Mouse (Mus musculus) myocyte (in vitro differentiated cells): Measurements from ENCODE around the gene Kif1a. TPM values are rescaled to one million over a fixed set of nuclear protein-coding genes. Genes with fewer than 3 reads are reported as not detected.

Source experiments
- H3K27me3 ChIP-seq: one replicate; pipeline ENCODE4 v1.6.1; 2011; ENCODE audit not compliant: control insufficient read depth, insufficient read depth, insufficient read length
- H3K36me3 ChIP-seq: one replicate; pipeline ENCODE4 v1.6.1; 2011; ENCODE audit not compliant: control insufficient read depth, insufficient read depth
- H3K4me2 ChIP-seq: one replicate; pipeline ENCODE4 v1.6.1; 2011; ENCODE audit warnings: low read depth, control low read depth
- H3K4me3 ChIP-seq: one replicate; pipeline ENCODE4 v1.5.1; 2011; ENCODE audit warnings: mild to moderate bottlenecking, control low read depth, moderate library complexity
- H3K79me2 ChIP-seq: one replicate; pipeline ENCODE4 v1.6.1; 2011; ENCODE audit not compliant: control insufficient read depth, insufficient read depth
- H3ac ChIP-seq: one replicate; pipeline ENCODE4 v1.6.1; 2011; ENCODE audit not compliant: control insufficient read depth, insufficient read length
- CEBPB ChIP-seq: IDR thresholded peaks from 2 replicates; pipeline ENCODE4 v1.6.1; 2011; ENCODE audit warnings: mild to moderate bottlenecking, moderate library complexity; ENCODE audit not compliant: poor library complexity, insufficient read depth, severe bottlenecking
- E2F4 ChIP-seq: IDR thresholded peaks from one replicate; pipeline ENCODE4 v1.6.1; 2011; ENCODE audit warnings: mild to moderate bottlenecking, control low read depth, moderate library complexity; ENCODE audit not compliant: insufficient read depth
- MAX ChIP-seq: IDR thresholded peaks from one replicate; pipeline ENCODE4 v1.6.1; 2011; ENCODE audit warnings: low read depth, mild to moderate bottlenecking, control low read depth
- MYOD1 ChIP-seq, 3 experiments: IDR thresholded peaks; one replicate each; pipeline ENCODE4 v1.6.1; 2011; ENCODE audit warnings: control low read depth in 2 of 3, low read depth in 2 of 3, mild to moderate bottlenecking in 2 of 3, moderate library complexity in 1 of 3; ENCODE audit not compliant: insufficient read length in 2 of 3, control insufficient read depth in 1 of 3
- MYOG ChIP-seq, 3 experiments: IDR thresholded peaks; one replicate each; pipeline ENCODE4 v1.6.1; 2011; ENCODE audit warnings: control low read depth in 2 of 3, low read depth in 2 of 3, mild to moderate bottlenecking in 2 of 3; ENCODE audit not compliant: insufficient read length in 2 of 3, control insufficient read depth in 1 of 3, insufficient read depth in 1 of 3
- POLR2A ChIP-seq: IDR thresholded peaks from one replicate; pipeline ENCODE4 v1.6.1; 2011; ENCODE audit warnings: low read depth, mild to moderate bottlenecking, control low read depth, moderate library complexity; ENCODE audit not compliant: insufficient read length
- POLR2AphosphoS2 ChIP-seq: IDR thresholded peaks from one replicate; pipeline ENCODE4 v1.6.1; 2011; ENCODE audit warnings: low read depth, control low read depth; ENCODE audit not compliant: insufficient read length
- REST ChIP-seq: IDR thresholded peaks from one replicate; pipeline ENCODE4 v1.6.1; 2011; ENCODE audit warnings: mild to moderate bottlenecking, control low read depth, moderate library complexity; ENCODE audit not compliant: insufficient read depth, insufficient read length
- SRF ChIP-seq: IDR thresholded peaks from one replicate; pipeline ENCODE4 v1.6.1; 2011; ENCODE audit warnings: low read depth; ENCODE audit not compliant: control insufficient read depth, insufficient read length
- TCF12 ChIP-seq: IDR thresholded peaks from one replicate; pipeline ENCODE4 v1.6.1; 2011; ENCODE audit warnings: mild to moderate bottlenecking, control low read depth; ENCODE audit not compliant: poor library complexity, insufficient read depth, severe bottlenecking
- TCF3 ChIP-seq: IDR thresholded peaks from one replicate; pipeline ENCODE4 v1.6.1; 2011; ENCODE audit warnings: low read depth, control low read depth; ENCODE audit not compliant: insufficient read length
- USF1 ChIP-seq: IDR thresholded peaks from one replicate; pipeline ENCODE4 v1.6.1; 2011; ENCODE audit warnings: low read depth, mild to moderate bottlenecking, control low read depth, moderate library complexity
- polyA plus RNA-seq: library from polyadenylated mRNA; unstranded; fragments of >200 nt; fragmentation: generic; extraction: Trizol; gene quantifications from one replicate; pipeline ENCODE4 v1.2.1, GENCODE M21; 2012; ENCODE audit warnings: missing spikeins

The Kif1a gene
- polyA plus RNA-seq, result 0.95 TPM

GRCm38 (mm10) chr1:93101571-93102061 lies at the start of gene Kif1a:
Gene Kif1a, minus strand, starts transcription at chr1:93101951.
- Histone ChIP-seq H3K27me3 (peaks cover 45% of the 10 kb centered on the region), H3K36me3 (no peaks in the 10 kb centered on the region), H3K4me3 (peak within 1 kb of the TSS; percentile 5), H3K79me2 (no peaks in the 10 kb centered on the region), H3K4me2 (peak within 1 kb of the TSS; percentile 61), H3ac (no peak within 1 kb of the TSS)
- TF ChIP-seq MYOD1 (IDR thresholded peaks at IDR 0.05; ENCODE audit: control insufficient read depth in 1 of 3, insufficient read length in 2 of 3, low read depth in 2 of 3) (peak in 1 of 3 experiments; percentile 17), E2F4 (no peak), MYOG (IDR thresholded peaks at IDR 0.05; ENCODE audit: control insufficient read depth in 1 of 3, insufficient read depth in 1 of 3, insufficient read length in 2 of 3, low read depth in 2 of 3) (peak in 1 of 3 experiments; percentile 13), POLR2A (no peak), REST (no peak)

DNA sequence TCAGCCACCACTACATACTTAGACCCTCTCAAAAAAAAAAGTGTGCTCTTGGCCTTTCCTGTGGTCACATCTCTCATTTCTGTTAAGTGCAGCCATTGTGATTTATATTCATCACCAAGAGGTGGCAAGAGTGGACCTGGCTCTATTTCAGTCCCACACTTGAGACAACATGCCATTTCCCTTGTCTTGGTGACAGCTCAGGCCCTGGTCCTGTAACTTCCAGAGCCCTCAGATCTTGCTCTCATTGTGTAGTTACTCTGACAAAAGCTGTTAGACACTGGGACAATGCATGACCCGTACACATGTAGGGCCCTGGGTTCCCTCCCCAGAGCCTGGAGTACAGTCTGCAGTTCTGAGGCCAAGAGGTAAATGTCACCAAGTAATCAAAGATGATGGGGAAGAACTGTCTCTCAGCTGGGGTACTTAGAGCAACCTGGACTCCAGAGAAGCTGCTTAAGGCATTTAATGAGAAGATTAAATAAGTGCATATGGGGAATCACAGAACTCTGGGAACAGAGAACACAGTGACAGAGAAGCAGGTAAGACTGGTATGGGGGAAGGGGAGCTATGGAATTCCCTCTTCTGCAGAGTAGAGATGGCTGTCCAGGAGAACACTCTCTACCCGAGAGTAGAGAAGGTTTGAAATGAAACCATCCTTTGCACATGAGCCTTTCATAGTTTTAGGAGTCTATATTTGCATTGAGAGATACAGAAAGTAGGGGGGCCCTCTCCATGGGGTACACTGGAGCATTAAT lies 49.3 kb upstream of the Kif1a start:
- Histone ChIP-seq H3K4me3 (no peak overlapping the region), H3K79me2 (no peaks in the 10 kb centered on the region), H3K4me2 (no peak overlapping the region), H3K36me3 (no peaks in the 10 kb centered on the region), H3ac (no peak overlapping the region), H3K27me3 (peaks cover 12% of the 10 kb centered on the region)
- no peak for TF ChIP-seq POLR2A
- no peak for TF ChIP-seq MAX
- no peak for TF ChIP-seq MYOG (IDR thresholded peaks at IDR 0.05; ENCODE audit: control insufficient read depth in 1 of 3, insufficient read depth in 1 of 3, insufficient read length in 2 of 3, low read depth in 2 of 3)
- no peak for TF ChIP-seq REST
- no peak for TF ChIP-seq CEBPB
- TF ChIP-seq TCF12, result no peak

DNA sequence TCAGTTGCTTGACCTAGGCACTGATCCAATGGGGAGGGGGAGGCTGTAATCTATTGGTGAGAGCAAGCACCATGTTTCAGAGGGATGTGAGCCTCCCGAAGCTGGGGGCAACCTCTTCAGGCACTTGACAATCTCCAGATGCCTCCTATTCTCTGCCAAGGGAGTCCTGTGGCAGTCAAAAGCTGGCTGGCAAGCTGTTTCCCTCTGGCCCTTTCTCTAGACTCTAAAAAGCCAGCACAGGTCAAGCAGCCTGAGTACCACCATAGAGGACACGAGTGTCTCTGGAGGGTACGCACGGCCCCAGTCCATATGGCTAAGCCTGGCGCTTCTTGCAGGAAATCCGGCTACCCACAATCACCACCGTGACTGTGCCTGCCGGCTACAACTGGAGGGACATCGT lies 42.4 kb upstream of the Kif1a start:
- H3K4me2 ChIP-seq, result no peak overlapping the region
- TF ChIP-seq POLR2AphosphoS2 (no peak), TCF3 (no peak), MYOG (IDR thresholded peaks at IDR 0.05; ENCODE audit: control insufficient read depth in 1 of 3, insufficient read depth in 1 of 3, insufficient read length in 2 of 3, low read depth in 2 of 3) (no peak), E2F4 (no peak), CEBPB (no peak), SRF (no peak)
- no peak overlapping the region for H3K4me3 ChIP-seq
- H3K27me3 ChIP-seq, result peaks cover 2% of the 10 kb centered on the region
- no peak overlapping the region for H3ac ChIP-seq
- H3K79me2 ChIP-seq, result no peaks in the 10 kb centered on the region
- no peaks in the 10 kb centered on the region for H3K36me3 ChIP-seq

GRCm38 (mm10) chr1:93142871-93143270 lies 41.1 kb upstream of the Kif1a start:
- H3K79me2 ChIP-seq, result no peaks in the 10 kb centered on the region
- TF ChIP-seq MYOD1 (IDR thresholded peaks at IDR 0.05; ENCODE audit: control insufficient read depth in 1 of 3, insufficient read length in 2 of 3, low read depth in 2 of 3), result no peak
- TF ChIP-seq MAX, result no peak
- no peak for TF ChIP-seq POLR2AphosphoS2
- no peak for TF ChIP-seq TCF3
- TF ChIP-seq REST, result no peak
- no peak for TF ChIP-seq TCF12
- TF ChIP-seq POLR2A, result no peak
- TF ChIP-seq USF1, result no peak
- no peak for TF ChIP-seq SRF
- TF ChIP-seq E2F4, result no peak
- TF ChIP-seq CEBPB, result no peak
- no peak for TF ChIP-seq MYOG (IDR thresholded peaks at IDR 0.05; ENCODE audit: control insufficient read depth in 1 of 3, insufficient read depth in 1 of 3, insufficient read length in 2 of 3, low read depth in 2 of 3)
- no peak overlapping the region for H3K4me3 ChIP-seq
- no peak overlapping the region for H3K4me2 ChIP-seq
- H3K27me3 ChIP-seq, result no peaks in the 10 kb centered on the region
- H3K36me3 ChIP-seq, result no peaks in the 10 kb centered on the region
- no peak overlapping the region for H3ac ChIP-seq

DNA sequence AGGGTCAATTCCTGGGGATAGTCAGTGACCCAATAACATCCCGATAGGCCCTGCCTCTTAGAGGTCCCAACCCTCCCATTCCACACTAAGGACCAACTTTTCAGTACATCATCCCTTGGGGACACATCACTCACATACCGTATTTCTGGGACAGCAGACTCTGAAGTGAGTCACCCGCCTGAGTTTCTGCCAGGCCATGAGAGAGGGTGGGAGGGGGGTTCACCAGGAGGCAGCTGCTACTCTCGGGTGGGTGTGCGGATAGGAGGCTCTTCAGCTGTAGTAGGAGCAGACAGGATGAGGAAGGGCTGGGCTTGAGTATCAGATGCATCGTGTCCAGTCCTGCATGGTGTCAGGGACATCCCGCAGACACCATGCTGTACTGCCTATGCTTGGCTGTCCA lies 38.0 kb upstream of the Kif1a start:
- no peak overlapping the region for H3K4me2 ChIP-seq
- H3K4me3 ChIP-seq, result no peak overlapping the region
- H3ac ChIP-seq, result no peak overlapping the region
- TF ChIP-seq SRF (no peak), MYOD1 (IDR thresholded peaks at IDR 0.05; ENCODE audit: control insufficient read depth in 1 of 3, insufficient read length in 2 of 3, low read depth in 2 of 3) (peak in 2 of 3 experiments; percentile 34 to 61), REST (no peak), CEBPB (no peak), MYOG (IDR thresholded peaks at IDR 0.05; ENCODE audit: control insufficient read depth in 1 of 3, insufficient read depth in 1 of 3, insufficient read length in 2 of 3, low read depth in 2 of 3) (peak in 1 of 3 experiments; percentile 48), TCF12 (no peak)
- H3K79me2 ChIP-seq, result no peaks in the 10 kb centered on the region
- H3K36me3 ChIP-seq, result no peaks in the 10 kb centered on the region
- no peaks in the 10 kb centered on the region for H3K27me3 ChIP-seq
